In genomic region chr7:112222733-112223524, GRCm38 (mm10) we compare ENCODE assay signal across 14 mouse cellular contexts. TPM values are rescaled to one million over a fixed set of nuclear protein-coding genes. Genes with fewer than 3 reads are reported as not detected.
A peak's percentile ranks its signal among the peaks of the same experiment; 100 is the strongest.
DNase-seq lines count a peak whose midpoint lies in the region; ATAC-seq and TF ChIP-seq lines count a peak whose summit lies in the region.
"Had no signal": no experiment of that assay in that cellular context is flagged by ENCODE, and none has a peak within 500 bp of the region (broad histone marks: within the 10 kb centered on the region; RNA-seq: fewer than 3 reads in every experiment).

No protein-coding gene starts in this region.

- H3K4me3 ChIP-seq in cerebellum, adult 2 months (replicated peaks; ENCODE audit: insufficient read depth, low read depth, low read length), result no peak overlapping the region
- no peak overlapping the region for H3K4me3 ChIP-seq in kidney, embryonic 14.5 days (ENCODE audit: low read length)
- H3K4me3 ChIP-seq: embryonic facial prominence, embryonic 15.5 days; liver, embryonic 12.5 days; neural tube, embryonic 12.5 days had no signal

- no peak for TF ChIP-seq POLR2A in cerebellum, adult 2 months (IDR thresholded peaks at IDR 0.05; ENCODE audit: borderline replicate concordance, insufficient read depth, low read length)

- DNase-seq in cerebellum, adult 2 months, result peak; percentile 68 to 81
- no peak for DNase-seq in cerebellum, adult 8-10 months
- DNase-seq in layer of hippocampus, adult 11-12 months (ENCODE audit: low spot score), result peak; percentile 70
- DNase-seq in layer of hippocampus, postnatal 36 days, result no peak
- DNase-seq in brain, adult 2 months (ENCODE audit: low read depth, low spot score), result peak; percentile 95
- DNase-seq in heart, postnatal 4 days, result peak; percentile 45
- DNase-seq: gastrocnemius, postnatal 25 days; kidney, postnatal 4 days; thymus, postnatal 14 days had no signal

- no peak overlapping the region for H3K4me2 ChIP-seq in kidney, embryonic 14.5 days (replicated peaks; ENCODE audit: low read depth, low read length)
- H3K4me2 ChIP-seq: embryonic facial prominence, embryonic 15.5 days; liver, embryonic 12.5 days; neural tube, embryonic 12.5 days had no signal

- ATAC-seq in monocyte, adult 5-6 weeks (replicated peaks; ENCODE audit: insufficient number of reproducible peaks, low FRiP score, low TSS enrichment, poor library complexity, severe bottlenecking), result no peak
- no peak for ATAC-seq in kidney, embryonic 14.5 days (ENCODE audit: low FRiP score, low TSS enrichment)
- ATAC-seq: liver, embryonic 12.5 days had no signal

- peaks cover 26% of the 10 kb centered on the region for H3K4me1 ChIP-seq in cerebellum, adult 2 months (ENCODE audit: control insufficient read depth, insufficient read depth, low read length)
- peaks cover 8% of the 10 kb centered on the region for H3K4me1 ChIP-seq in kidney, embryonic 14.5 days (ENCODE audit: control insufficient read depth, insufficient read depth, low read length)

- H3K9ac ChIP-seq in kidney, embryonic 14.5 days (ENCODE audit: low read depth, low read length), result no peak overlapping the region
- H3K9ac ChIP-seq: embryonic facial prominence, embryonic 15.5 days; liver, embryonic 12.5 days; neural tube, embryonic 12.5 days had no signal

- no peaks in the 10 kb centered on the region for H3K36me3 ChIP-seq in kidney, embryonic 14.5 days (ENCODE audit: control insufficient read depth, insufficient read depth, low read length)
- H3K36me3 ChIP-seq: embryonic facial prominence, embryonic 15.5 days; liver, embryonic 12.5 days; neural tube, embryonic 12.5 days had no signal

- TF ChIP-seq CTCF in cerebellum, adult 2 months (IDR thresholded peaks at IDR 0.05; ENCODE audit: borderline replicate concordance, insufficient read depth, low read depth, low read length), result no peak

- no peaks in the 10 kb centered on the region for H3K27me3 ChIP-seq in cerebellum, adult 2 months (ENCODE audit: control insufficient read depth, insufficient read depth, low read length)
- H3K27me3 ChIP-seq in kidney, embryonic 14.5 days (ENCODE audit: control insufficient read depth, insufficient read depth, low read length), result no peaks in the 10 kb centered on the region

- peak overlapping the region; percentile 62 for H3K27ac ChIP-seq in cerebellum, adult 2 months (ENCODE audit: insufficient read depth, low read length)
- H3K27ac ChIP-seq in kidney, embryonic 14.5 days (ENCODE audit: low read depth, low read length), result no peak overlapping the region
- H3K27ac ChIP-seq: embryonic facial prominence, embryonic 15.5 days; liver, embryonic 12.5 days; neural tube, embryonic 12.5 days had no signal

- no peaks in the 10 kb centered on the region; the same call in 1 of the 2 replicates for H3K9me3 ChIP-seq in kidney, embryonic 14.5 days (ENCODE audit: control insufficient read depth, low read length)
- H3K9me3 ChIP-seq: embryonic facial prominence, embryonic 15.5 days; neural tube, embryonic 12.5 days had no signal

- 30% methylated on average over 7 of the region's 7 CpGs for WGBS in cerebellum, adult 2 months
- 67% methylated on average over 7 of the region's 7 CpGs for WGBS in kidney, embryonic 14.5 days

RNA-seq across cellular contexts. Expression of gene Mical2, which starts 2.7 kb away (rescaled TPM):
- polyA plus RNA-seq in cerebellum, adult 2 months (2012; rRNA removed), result 173 and 203 TPM in 2 replicates
- 100 to 1,000 TPM; 691 to 703 TPM for total RNA-seq in layer of hippocampus, postnatal 36 days (2021)
- total RNA-seq in heart, postnatal 4 days (2021), result 100 to 1,000 TPM; 281 to 298 TPM
- 0.75 to 3.9 TPM (median 1.6 TPM) in 3 replicates for total RNA-seq in monocyte, adult 5-6 weeks (2017)
- 5.0 and 7.7 TPM in 2 replicates for polyA plus RNA-seq in kidney, embryonic 14.5 days (2014; fragmentation: Nextera tagmentation; extraction: Ambion mirVana)

Comparison
In these comparisons a context has a peak if more than half of its experiments do, and no peak if none do; other contexts are left out.
1. DNase-seq: peak in cerebellum, adult 2 months (2 of 2), layer of hippocampus, adult 11-12 months (single experiment), brain, adult 2 months (single experiment) and heart, postnatal 4 days (single experiment); none in cerebellum, adult 8-10 months (single experiment) and layer of hippocampus, postnatal 36 days (0 of 2).
2. RNA of gene Mical2, which starts 2.7 kb away (total RNA-seq): 691 to 703 TPM in layer of hippocampus, postnatal 36 days and 281 to 298 TPM in heart, postnatal 4 days; 0.75 to 3.9 TPM in monocyte, adult 5-6 weeks; every median in the first group is over 10 times any median in the second.